Mouse (Mus musculus) urinary bladder, postnatal 10 days (tissue): ENCODE measurements around the gene Mta3.

Source experiments
- DNase-seq: peaks from one replicate; pipeline ENCODE4 v3.0.0; 2022; ENCODE audit warnings: low spot score

The Mta3 gene

DNA sequence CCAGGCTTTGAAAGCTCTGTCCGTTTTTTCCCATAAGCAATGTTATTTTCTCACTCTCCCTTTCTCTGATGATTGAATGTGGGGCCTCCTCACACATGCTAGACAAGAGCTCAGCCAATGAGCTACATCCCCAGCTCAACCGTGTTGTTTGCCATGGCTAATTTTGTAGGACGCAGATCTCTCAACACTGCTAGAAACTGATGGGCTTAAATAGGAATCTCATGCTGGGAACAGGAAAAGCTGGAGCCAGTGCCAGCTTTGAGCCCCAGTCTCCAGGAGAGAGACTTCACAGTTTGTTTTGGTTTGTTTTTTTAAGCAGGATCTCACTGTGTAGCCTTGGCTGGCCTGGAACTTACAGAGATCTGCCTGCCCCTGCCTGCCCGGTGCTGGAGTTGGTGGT, 53.6 kb downstream of the Mta3 start:
- no peak for DNase-seq

GRCm38 (mm10) chr17:83764538-83764937, 58.6 kb downstream of the Mta3 start:
- no peak for DNase-seq

GRCm38 (mm10) chr17:83767064-83767463, 61.1 kb downstream of the Mta3 start:
- no peak for DNase-seq

- DNase-seq = no peak
Measured at GRCm38 (mm10) chr17:83768309-83768708, 62.3 kb downstream of the Mta3 start.

GRCm38 (mm10) chr17:83770371-83770770, 64.4 kb downstream of the Mta3 start:
- DNase-seq = no peak

DNA sequence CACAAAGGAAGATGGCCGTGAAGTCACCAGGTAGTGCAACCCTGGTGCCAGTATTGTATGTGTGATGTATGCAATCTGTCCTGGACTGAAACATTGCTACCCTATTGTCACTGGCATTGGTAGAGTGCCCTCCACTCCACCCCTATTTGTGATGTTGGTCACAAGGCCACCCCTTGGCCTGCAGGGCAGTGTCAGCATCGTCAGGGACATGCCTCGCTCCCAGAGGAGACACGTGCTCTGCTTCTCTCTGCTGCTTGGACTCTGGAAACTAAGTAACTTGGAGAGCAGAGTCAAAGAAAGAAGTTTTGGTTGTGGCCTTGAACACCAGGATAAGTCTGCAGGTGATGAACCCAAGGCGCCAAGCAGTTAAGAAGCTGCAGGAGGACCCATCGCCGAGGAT, 65.0 kb downstream of the Mta3 start:
- DNase-seq = no peak

DNA sequence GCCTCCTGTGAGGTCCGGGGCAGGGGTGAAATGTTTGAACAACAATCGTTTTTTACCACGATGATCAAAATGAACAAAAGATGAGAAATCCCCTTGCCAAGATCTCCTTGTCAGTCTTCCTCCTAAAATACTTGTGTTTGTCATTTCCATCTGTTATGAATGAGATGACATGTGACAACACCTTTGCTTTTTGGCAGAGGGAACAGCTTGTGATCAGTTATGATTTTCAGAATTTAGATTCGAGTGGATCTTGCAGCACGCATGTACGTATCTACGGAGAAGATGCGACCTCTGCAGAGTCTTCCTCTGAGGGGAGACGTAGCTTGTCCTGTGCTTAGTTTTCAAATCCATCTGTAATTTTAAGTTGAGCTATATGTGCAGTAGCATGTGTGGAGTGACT, 66.1 kb downstream of the Mta3 start:
- DNase-seq = no peak

- DNase-seq = no peak
Measured at GRCm38 (mm10) chr17:83772711-83773110, 66.7 kb downstream of the Mta3 start.

DNA sequence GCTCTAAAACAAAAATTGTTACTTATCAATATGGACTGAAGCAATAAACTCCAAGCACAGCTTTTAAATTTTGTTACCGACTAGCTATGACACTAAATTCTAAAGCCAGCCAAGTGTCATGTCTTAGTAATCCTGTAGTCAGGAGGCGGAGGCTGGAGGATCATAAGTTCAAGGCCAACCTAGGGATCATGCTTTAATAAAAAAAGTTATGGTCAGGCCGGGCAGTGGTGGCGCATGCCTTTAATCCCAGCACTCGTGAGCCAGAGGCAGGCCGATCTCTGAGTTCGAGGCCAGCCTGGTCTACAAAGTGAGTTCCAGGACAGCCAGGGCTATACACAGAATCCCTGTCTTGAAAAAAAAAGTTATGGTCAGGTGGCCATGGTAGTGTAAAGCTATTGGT, 71.0 kb downstream of the Mta3 start:
- no peak for DNase-seq

DNA sequence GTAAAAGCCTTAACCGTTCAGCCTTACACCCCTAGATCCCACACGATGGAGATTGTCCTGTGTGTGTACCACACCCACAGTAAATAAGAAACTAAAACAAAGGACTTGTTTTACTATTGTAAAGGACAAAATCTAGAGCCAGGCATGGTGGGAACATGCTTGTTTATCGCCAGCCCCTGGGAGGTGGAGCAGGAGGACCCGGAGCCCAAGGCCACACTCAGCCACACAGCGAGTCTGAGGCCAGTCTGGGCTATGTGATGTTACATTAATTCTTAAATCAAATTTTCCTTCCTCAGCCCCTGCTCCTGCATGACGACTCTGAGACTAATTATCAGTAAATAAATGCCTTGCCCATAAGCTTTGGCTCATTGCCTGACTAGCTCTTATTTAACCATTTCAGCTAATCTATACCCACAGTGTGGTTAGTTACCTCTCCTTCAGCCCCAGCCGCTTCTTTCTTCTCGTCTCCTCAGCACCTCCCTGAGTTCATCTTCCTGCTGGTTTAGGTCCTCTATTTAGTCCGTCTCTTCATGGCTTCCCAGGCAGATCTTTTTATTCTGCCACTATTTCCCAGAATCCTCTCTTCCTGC, 71.6 kb downstream of the Mta3 start:
- no peak for DNase-seq

GRCm38 (mm10) chr17:83780228-83780627, 74.3 kb downstream of the Mta3 start:
- DNase-seq = no peak

DNA sequence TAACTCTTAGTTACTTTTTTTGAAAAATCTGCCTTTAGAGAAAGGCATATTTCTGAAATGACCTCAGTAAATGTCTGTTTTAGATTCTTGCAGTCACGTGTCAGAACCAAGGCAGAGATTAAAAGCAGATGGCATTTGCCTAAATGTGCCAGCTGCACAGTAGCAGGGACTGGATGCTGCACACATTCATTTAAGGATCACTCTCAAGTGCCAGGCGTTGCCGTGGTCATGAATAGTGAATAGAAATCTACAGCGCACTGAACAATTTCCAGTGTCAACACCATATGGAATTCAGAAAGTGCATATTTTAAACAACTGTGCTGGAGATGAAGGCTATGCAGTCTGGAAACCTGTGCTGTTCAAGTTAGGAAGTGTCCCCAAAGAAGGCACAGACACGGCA, 76.8 kb downstream of the Mta3 start:
- no peak for DNase-seq

GRCm38 (mm10) chr17:83786418-83786817, 80.5 kb downstream of the Mta3 start:
- DNase-seq = no peak

GRCm38 (mm10) chr17:83790158-83790557, 84.2 kb downstream of the Mta3 start:
- no peak for DNase-seq

DNA sequence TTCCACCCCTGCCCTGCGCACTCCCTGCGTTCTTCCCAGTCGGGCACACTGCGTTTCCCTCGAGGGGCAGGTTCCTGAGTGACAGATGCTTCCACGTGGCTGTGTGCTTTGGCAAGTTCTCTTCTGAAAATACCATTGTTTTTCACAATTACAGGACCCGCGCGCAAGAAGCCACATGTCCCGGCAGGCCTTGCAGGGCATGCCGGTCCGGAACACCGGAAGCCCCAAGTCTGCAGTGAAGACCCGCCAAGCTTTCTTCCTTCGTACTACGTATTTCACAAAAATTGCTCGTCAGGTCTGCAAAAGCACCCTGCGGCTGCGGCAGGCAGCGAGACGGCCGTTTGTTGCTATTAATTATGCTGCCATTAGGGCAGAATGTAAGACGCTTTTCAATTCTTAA, 86.4 kb downstream of the Mta3 start:
- DNase-seq = no peak

DNA sequence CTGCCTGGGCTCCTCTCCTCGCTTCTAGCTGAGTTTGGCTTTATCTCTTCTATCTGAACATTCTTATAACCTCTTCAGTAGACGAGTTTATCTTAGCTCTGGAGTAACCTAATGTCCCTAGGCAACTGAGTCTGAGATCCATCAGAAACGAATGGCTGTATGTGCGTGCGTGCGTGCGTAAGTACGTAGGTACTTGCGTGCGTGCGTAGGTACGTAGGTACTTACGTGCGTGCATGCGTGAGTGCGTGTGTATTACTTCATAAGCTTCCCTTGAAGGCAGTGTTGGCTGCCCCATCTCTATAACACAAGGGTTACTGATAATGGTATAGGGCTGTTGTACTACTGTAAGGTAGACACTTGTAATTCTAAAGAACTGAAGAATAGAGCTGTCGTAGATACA, 89.2 kb downstream of the Mta3 start:
- DNase-seq = no peak

DNA sequence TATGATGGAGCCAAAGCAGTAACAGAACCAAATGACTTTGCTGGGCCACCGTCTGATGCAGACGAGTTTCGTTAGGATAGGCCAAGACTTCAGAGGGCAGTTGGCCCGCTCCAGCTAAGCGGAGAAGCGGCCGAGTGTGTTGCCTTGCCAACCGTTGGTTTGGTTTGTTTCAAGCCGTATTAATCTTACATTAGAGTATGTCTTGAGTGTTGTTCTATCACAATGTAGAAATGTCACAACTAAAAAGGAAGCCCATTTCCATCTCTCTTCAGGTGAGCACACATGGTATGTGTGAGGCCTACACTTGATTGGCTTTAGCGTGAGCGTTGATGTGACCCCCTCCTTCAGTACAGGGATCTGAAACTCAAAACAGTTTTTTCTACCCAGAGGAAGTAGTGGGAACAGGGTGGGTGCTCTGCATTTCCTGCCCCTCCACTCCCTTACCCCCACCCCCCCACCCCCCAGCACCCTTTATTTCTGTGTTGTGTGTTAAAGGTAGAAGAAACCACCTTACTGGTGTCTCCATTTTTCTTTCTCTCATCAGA, 93.6 kb downstream of the Mta3 start:
- DNase-seq = no peak

DNA sequence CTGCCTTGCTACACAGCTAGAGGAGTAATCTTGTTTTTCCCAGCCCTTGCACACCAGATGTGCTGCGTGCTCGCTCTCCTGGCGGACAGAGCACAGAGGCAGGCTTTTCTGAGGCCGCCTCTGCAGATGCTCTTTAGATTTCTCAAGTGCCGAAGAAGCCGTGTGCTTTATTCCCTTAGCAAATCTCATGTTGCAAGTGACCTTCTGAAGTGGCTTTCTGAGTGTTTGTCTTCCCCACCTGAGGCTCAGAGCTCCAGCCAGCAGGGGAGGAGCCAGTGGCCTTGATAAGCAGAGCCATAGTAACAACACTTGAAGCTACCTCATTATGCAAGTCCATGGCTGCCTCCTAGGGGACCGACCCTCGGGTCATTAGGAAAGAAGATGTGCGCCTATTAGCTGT, 98.0 kb downstream of the Mta3 start:
- DNase-seq = no peak

DNA sequence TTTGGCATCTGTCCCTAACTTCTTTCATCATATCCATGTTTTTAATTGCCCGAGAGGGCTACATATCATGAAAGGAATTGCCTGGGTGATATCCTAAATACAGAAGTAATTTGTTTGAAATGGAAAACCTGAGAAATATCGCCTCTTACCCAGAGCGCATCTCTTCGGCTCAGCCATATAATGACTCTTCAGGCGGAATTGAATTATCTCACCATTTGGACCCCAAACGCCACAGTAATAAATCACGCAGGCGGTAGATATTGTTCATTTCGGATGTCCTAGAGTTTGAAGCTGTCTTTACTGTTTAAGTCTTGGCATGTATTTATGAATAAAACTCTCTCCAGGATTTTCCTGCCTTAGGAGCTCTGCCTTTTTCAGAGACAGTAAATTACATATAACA, 99.1 kb downstream of the Mta3 start:
- DNase-seq = no peak

- no peak for DNase-seq
Measured at GRCm38 (mm10) chr17:83807345-83807744, 101.4 kb downstream of the Mta3 start.

- DNase-seq = no peak
Measured at GRCm38 (mm10) chr17:83807778-83808398, 101.9 kb downstream of the Mta3 start.

DNA sequence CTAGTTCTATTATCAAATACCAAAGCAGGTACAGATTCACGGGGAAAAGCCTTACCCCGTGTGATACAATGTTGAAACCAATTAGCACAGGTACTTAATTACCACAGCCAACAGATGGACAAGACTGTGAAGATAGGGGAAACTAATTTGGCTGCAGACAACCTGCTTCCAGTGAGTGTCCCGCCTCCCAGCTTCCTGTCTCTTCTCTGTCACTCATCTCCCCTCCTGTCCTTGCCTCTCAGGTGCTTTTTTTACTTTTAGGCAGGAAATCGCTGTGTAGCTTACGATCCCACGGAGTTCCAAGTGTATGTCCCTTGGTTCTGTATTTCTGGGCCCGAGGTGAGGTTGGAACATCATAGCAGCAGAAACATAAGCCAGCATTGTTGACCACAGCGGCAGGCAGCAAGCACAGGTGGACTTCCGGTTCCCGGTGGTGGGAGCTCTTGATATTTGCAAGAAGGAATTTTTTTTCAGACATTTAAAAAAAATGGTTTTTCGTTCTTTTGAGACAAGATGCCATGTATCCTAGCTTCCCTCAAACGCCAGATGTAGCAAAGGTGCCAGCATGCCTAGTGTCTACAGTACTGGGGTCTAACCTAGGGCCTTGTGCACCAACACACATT, 102.6 kb downstream of the Mta3 start:
- DNase-seq = no peak

DNA sequence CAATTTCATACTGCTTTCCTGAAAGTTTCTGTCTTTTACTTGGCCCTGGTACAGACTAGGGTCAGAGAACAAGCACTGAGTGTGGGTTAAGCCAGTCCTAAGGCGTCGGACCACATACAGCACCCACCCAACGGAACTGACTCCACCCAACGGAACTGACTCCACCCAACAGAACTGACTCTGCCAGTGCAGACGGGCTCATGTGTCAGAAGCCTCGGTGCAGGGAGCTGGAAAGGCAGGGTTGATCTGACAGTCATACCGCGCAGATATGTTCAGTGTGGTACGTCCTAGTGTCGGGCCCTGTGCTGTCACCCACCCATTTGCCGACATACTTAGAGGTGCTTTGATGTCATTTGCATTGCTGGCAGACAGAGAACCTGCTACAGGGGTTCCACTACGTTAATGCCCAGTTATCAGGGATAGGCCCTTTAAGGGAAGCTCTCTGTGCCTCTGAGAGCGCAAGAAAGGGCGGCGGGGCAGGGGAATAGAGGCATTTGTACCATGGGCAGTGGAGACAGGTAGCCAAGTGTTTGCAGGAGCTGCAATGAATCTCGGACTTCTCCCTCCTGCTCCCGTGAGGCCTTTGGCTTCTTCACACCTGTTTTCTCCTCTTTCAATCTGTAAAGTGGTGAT, 103.3 kb downstream of the Mta3 start:
- no peak for DNase-seq
